Mouse (Mus musculus): ENCODE measurements at regions not wholly inside any gene's neighbourhood (a gene's known extent, or its start where the extent isn't known, plus 50 kb on each side); places are given as distances from the start of the nearest gene placed in this dataset.

DNA sequence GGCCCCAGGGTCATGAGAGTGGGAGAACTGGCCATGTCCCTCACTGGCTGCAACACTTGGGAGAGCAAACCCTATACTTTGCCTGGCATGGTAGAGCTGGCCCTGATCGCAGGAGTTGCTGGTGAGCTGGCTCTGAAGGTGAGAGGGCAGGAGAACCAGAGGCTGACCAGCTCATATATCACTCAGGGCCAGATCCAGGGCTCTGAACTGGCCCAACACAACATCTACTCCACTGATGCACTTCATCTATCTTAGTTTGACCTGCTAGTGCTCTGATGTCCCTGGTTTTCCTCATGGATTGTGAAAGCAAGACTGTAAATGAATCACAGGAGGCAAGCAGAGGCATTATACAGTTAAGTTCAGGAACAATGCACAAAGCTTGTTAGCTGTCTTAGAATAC is 137.6 kb upstream of the Mctp2 start:
- no peak overlapping the region for H3K27ac ChIP-seq (ENCODE audit: insufficient read depth, low read depth, low read length)
- no peak for TF ChIP-seq POLR2A (IDR thresholded peaks at IDR 0.05; ENCODE audit: low read depth, low read length)
- TF ChIP-seq CTCF (IDR thresholded peaks at IDR 0.05; ENCODE audit: extremely low read depth, insufficient read length, insufficient replicate concordance, low read depth, low read length): no peak
- WGBS: 81% methylated on average over 1 of the region's 1 CpGs
- H3K36me3 ChIP-seq (ENCODE audit: control insufficient read depth, insufficient read depth, low read length): no peaks in the 10 kb centered on the region
- no peaks in the 10 kb centered on the region for H3K27me3 ChIP-seq (ENCODE audit: control insufficient read depth, insufficient read depth, low read length)
- H3K4me3 ChIP-seq (ENCODE audit: low read depth, low read length): no peak overlapping the region
- no peaks in the 10 kb centered on the region for H3K4me1 ChIP-seq (ENCODE audit: control insufficient read depth, insufficient read depth, insufficient read length, low read length)

DNA sequence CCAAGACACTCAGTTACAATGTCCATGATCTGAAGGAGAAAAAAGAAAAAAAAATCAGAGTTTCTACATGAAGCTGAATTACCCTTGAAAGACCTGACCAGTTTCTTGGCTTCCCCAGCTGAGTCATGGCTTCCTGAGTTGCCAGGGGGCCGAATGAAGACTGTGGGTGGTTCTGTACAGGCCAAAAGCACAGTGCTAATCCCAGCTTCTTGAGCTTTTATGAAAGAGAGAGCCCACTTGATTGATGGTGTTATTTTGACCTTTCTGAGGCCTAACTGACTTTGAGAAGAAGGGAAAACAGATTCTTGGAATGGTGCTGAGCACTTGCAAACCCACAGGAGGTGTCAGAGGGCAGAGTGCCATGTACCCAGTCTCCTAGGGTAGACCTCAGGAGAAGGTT is 138.4 kb upstream of the Mctp2 start:
- Histone ChIP-seq H3K4me1 (ENCODE audit: control insufficient read depth, insufficient read depth, insufficient read length, low read length) (no peaks in the 10 kb centered on the region), H3K36me3 (ENCODE audit: control insufficient read depth, insufficient read depth, low read length) (no peaks in the 10 kb centered on the region), H3K27ac (ENCODE audit: insufficient read depth, low read depth, low read length) (no peak overlapping the region), H3K27me3 (ENCODE audit: control insufficient read depth, insufficient read depth, low read length) (no peaks in the 10 kb centered on the region), H3K4me3 (ENCODE audit: low read depth, low read length) (no peak overlapping the region)
- TF ChIP-seq CTCF (IDR thresholded peaks at IDR 0.05; ENCODE audit: extremely low read depth, insufficient read length, insufficient replicate concordance, low read depth, low read length) (no peak), POLR2A (IDR thresholded peaks at IDR 0.05; ENCODE audit: low read depth, low read length) (no peak)
- WGBS: 75% methylated on average over 1 of the region's 1 CpGs

DNA sequence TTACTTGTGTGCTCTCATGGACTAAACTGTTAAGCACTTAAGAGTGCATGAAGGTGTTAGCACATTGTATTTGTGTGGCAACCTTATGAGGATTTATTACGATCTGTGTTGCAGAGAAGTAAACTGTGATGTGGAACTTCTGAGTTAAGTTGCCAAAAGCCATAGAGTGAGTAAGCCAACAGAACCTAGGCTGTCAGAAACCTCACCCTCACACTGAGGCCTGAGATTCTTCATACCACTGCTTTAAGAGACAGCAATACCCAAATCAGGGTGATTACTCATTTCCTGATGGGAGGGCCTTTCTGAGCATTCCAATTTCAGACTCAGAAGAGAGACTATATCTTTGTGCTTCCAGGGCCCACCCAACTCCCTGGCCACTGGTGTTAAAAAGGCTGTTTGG is 140.5 kb upstream of the Mctp2 start:
- 96% methylated on average over 1 of the region's 1 CpGs for WGBS
- Histone ChIP-seq H3K27me3 (ENCODE audit: control insufficient read depth, insufficient read depth, low read length) (no peaks in the 10 kb centered on the region), H3K36me3 (ENCODE audit: control insufficient read depth, insufficient read depth, low read length) (no peaks in the 10 kb centered on the region), H3K4me1 (ENCODE audit: control insufficient read depth, insufficient read depth, insufficient read length, low read length) (no peaks in the 10 kb centered on the region), H3K27ac (ENCODE audit: insufficient read depth, low read depth, low read length) (no peak overlapping the region), H3K4me3 (ENCODE audit: low read depth, low read length) (no peak overlapping the region)
- TF ChIP-seq CTCF (IDR thresholded peaks at IDR 0.05; ENCODE audit: extremely low read depth, insufficient read length, insufficient replicate concordance, low read depth, low read length) (no peak), POLR2A (IDR thresholded peaks at IDR 0.05; ENCODE audit: low read depth, low read length) (no peak)

DNA sequence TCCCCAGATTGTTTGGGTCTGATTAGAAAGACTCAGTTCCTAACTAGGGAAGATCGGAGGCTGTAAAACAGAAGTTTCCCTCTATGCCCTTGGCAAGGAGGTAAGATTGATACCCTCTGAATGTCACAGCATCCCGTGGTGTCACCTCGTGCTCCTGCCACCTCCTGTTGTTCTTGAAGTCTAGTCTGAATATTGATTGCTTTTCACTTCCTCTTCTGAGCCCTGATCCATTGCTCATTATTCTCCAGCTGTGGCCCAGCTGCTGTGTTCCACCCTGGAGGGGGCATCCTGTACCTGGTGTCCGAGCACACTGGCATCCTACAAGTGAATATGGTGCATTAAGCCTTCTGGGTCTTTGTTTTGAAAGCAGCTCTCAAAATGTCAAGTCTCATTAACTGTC is 156.6 kb upstream of the Mctp2 start:
- Histone ChIP-seq H3K4me3 (ENCODE audit: low read depth, low read length) (no peak overlapping the region), H3K27ac (ENCODE audit: insufficient read depth, low read depth, low read length) (no peak overlapping the region), H3K27me3 (ENCODE audit: control insufficient read depth, insufficient read depth, low read length) (no peaks in the 10 kb centered on the region), H3K4me1 (ENCODE audit: control insufficient read depth, insufficient read depth, insufficient read length, low read length) (no peaks in the 10 kb centered on the region), H3K36me3 (ENCODE audit: control insufficient read depth, insufficient read depth, low read length) (no peaks in the 10 kb centered on the region)
- 75% methylated on average over 4 of the region's 4 CpGs for WGBS
- TF ChIP-seq POLR2A (IDR thresholded peaks at IDR 0.05; ENCODE audit: low read depth, low read length) (no peak), CTCF (IDR thresholded peaks at IDR 0.05; ENCODE audit: extremely low read depth, insufficient read length, insufficient replicate concordance, low read depth, low read length) (no peak)

DNA sequence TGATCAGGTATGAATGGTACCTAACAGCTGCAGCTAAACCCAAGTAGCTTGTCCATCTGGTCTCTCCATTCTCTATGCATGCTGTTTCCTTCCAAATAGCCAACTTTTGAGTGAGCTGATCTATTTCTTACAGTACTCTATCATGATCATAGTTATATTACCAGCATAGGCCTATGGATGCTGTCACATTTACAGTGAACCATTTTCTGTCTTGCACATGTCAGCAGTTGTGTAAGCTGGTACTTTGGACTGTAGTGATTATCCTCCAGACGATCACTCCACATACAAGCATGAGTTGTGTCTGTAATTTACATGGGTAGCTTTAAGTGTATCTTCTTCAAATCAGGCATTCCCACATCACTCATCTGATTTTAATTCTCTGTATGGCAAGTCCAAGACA is 158.2 kb upstream of the Mctp2 start:
- Histone ChIP-seq H3K4me1 (ENCODE audit: control insufficient read depth, insufficient read depth, insufficient read length, low read length) (no peaks in the 10 kb centered on the region), H3K27ac (ENCODE audit: insufficient read depth, low read depth, low read length) (no peak overlapping the region), H3K36me3 (ENCODE audit: control insufficient read depth, insufficient read depth, low read length) (no peaks in the 10 kb centered on the region), H3K27me3 (ENCODE audit: control insufficient read depth, insufficient read depth, low read length) (no peaks in the 10 kb centered on the region), H3K4me3 (ENCODE audit: low read depth, low read length) (no peak overlapping the region)
- WGBS: 41% methylated on average over 1 of the region's 1 CpGs
- TF ChIP-seq POLR2A (IDR thresholded peaks at IDR 0.05; ENCODE audit: low read depth, low read length) (no peak), CTCF (IDR thresholded peaks at IDR 0.05; ENCODE audit: extremely low read depth, insufficient read length, insufficient replicate concordance, low read depth, low read length) (no peak)

DNA sequence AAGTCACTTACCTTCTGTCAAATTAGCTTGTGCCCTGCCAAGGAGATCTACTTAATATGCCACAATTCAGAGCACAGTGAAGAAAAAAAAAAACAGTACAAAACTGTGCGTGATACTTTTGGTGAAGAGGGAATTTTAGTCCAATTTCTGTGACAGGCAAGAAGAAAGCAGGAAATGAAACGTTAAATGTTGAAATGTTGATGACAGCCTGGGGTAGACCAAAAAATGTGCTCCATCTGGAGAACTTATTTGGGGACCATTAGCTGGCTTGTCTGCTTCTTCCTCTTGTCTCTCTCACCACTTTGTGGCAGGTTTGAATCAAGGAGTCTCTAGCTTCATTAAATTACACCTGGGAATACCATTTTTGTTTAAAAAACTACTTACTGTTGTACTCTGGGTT is 163.3 kb upstream of the Mctp2 start:
- 67% methylated on average over 2 of the region's 2 CpGs for WGBS
- Histone ChIP-seq H3K36me3 (ENCODE audit: control insufficient read depth, insufficient read depth, low read length) (no peaks in the 10 kb centered on the region), H3K27ac (ENCODE audit: insufficient read depth, low read depth, low read length) (no peak overlapping the region), H3K4me1 (ENCODE audit: control insufficient read depth, insufficient read depth, insufficient read length, low read length) (no peaks in the 10 kb centered on the region), H3K27me3 (ENCODE audit: control insufficient read depth, insufficient read depth, low read length) (no peaks in the 10 kb centered on the region), H3K4me3 (ENCODE audit: low read depth, low read length) (no peak overlapping the region)
- TF ChIP-seq POLR2A (IDR thresholded peaks at IDR 0.05; ENCODE audit: low read depth, low read length) (no peak), CTCF (IDR thresholded peaks at IDR 0.05; ENCODE audit: extremely low read depth, insufficient read length, insufficient replicate concordance, low read depth, low read length) (no peak)

DNA sequence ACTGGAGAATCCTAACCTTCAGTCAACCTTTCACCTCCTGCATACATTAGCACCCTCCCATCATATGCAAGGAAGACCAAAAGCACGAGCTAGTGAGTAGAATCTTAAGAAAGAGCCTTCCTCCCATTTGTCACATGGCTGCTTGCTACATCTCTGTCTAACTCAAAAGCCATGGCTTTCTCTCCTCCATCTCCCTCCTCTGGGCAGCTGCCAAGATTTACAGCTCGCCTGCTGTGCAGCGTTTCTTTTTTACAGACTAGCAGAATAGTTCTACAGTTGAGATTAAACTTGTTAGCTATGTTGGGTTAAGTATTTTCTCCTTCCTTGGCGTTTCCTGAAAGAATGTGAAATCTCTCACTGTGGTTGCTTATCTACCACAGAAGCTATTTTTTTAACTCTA is 168.3 kb upstream of the Mctp2 start:
- H3K4me1 ChIP-seq (ENCODE audit: control insufficient read depth, insufficient read depth, insufficient read length, low read length): no peaks in the 10 kb centered on the region
- no peaks in the 10 kb centered on the region for H3K36me3 ChIP-seq (ENCODE audit: control insufficient read depth, insufficient read depth, low read length)
- no peak overlapping the region for H3K4me3 ChIP-seq (ENCODE audit: low read depth, low read length)
- WGBS: 38% methylated on average over 4 of the region's 4 CpGs
- no peak for TF ChIP-seq POLR2A (IDR thresholded peaks at IDR 0.05; ENCODE audit: low read depth, low read length)
- TF ChIP-seq CTCF (IDR thresholded peaks at IDR 0.05; ENCODE audit: extremely low read depth, insufficient read length, insufficient replicate concordance, low read depth, low read length): no peak
- no peaks in the 10 kb centered on the region for H3K27me3 ChIP-seq (ENCODE audit: control insufficient read depth, insufficient read depth, low read length)
- no peak overlapping the region for H3K27ac ChIP-seq (ENCODE audit: insufficient read depth, low read depth, low read length)

DNA sequence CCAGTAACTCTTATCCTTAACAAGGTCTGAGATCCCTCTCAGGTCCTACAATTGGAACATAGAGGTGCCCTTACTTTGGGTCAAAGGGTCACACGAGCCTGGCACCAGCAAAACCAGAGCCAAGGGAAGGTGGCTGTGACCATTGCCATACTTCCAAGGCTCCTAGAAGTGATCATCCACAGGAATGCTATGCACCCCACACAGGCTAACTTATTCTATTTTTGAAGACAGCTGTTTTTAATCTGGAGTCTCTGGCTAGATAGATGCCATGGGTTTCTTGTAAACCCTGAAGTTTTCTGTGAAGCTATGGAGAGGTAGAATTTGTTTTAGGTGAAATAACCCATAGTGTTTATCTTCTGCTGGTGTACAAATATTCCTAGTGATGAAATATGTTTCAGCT is 172.5 kb upstream of the Mctp2 start:
- Histone ChIP-seq H3K36me3 (ENCODE audit: control insufficient read depth, insufficient read depth, low read length) (no peaks in the 10 kb centered on the region), H3K27ac (ENCODE audit: insufficient read depth, low read depth, low read length) (no peak overlapping the region), H3K4me3 (ENCODE audit: low read depth, low read length) (no peak overlapping the region), H3K27me3 (ENCODE audit: control insufficient read depth, insufficient read depth, low read length) (no peaks in the 10 kb centered on the region), H3K4me1 (ENCODE audit: control insufficient read depth, insufficient read depth, insufficient read length, low read length) (no peaks in the 10 kb centered on the region)
- TF ChIP-seq CTCF (IDR thresholded peaks at IDR 0.05; ENCODE audit: extremely low read depth, insufficient read length, insufficient replicate concordance, low read depth, low read length) (no peak), POLR2A (IDR thresholded peaks at IDR 0.05; ENCODE audit: low read depth, low read length) (no peak)
- 73% methylated on average over 1 of the region's 1 CpGs for WGBS
